ENCODE assay signal across 15 mouse cellular contexts in genomic region chr4:107442891-107443483, GRCm38 (mm10). TPM values are rescaled to one million over a fixed set of nuclear protein-coding genes. Genes with fewer than 3 reads are reported as not detected.
DNase-seq lines count a peak whose midpoint lies in the region; ATAC-seq and TF ChIP-seq lines count a peak whose summit lies in the region.
"Had no signal": no experiment of that assay in that cellular context is flagged by ENCODE, and none has a peak within 500 bp of the region (broad histone marks: within the 10 kb centered on the region; RNA-seq: fewer than 3 reads in every experiment).

No protein-coding gene starts in this region.

- 28% methylated on average over 16 of the region's 16 CpGs for WGBS in kidney, adult 2 months
- WGBS in embryonic facial prominence, embryonic 13.5 days: 15% methylated on average over 16 of the region's 16 CpGs
- WGBS in kidney, embryonic 15.5 days: 22% methylated on average over 16 of the region's 16 CpGs
- WGBS in lung, postnatal 0 days: 48% methylated on average over 16 of the region's 16 CpGs
- 38% methylated on average over 16 of the region's 16 CpGs for WGBS in hindbrain, embryonic 12.5 days

- H3K36me3 ChIP-seq in kidney, adult 2 months (ENCODE audit: control insufficient read depth, insufficient read depth, low read length): no peaks in the 10 kb centered on the region
- H3K36me3 ChIP-seq in embryonic facial prominence, embryonic 13.5 days: no peaks in the 10 kb centered on the region; the same call in 1 of the 2 replicates
- no peaks in the 10 kb centered on the region for H3K36me3 ChIP-seq in kidney, embryonic 15.5 days
- H3K36me3 ChIP-seq in lung, postnatal 0 days (ENCODE audit: insufficient read depth, low read length): no peaks in the 10 kb centered on the region
- H3K36me3 ChIP-seq in hindbrain, embryonic 12.5 days: no peaks in the 10 kb centered on the region
- H3K36me3 ChIP-seq: heart, embryonic 15.5 days; hindbrain, embryonic 13.5 days; neural tube, embryonic 13.5 days had no signal

- DNase-seq in kidney, adult 2 months: peak; percentile 61
- DNase-seq in kidney, adult 11 months: no peak
- DNase-seq in retina, embryonic 14.5 days (ENCODE audit: low spot score): peak; percentile 47
- no peak for DNase-seq in lung, postnatal 0 days (ENCODE audit: low spot score)
- DNase-seq: cerebellum, adult 18-20 months; lung, adult 18-20 months; thymus, postnatal 25 days had no signal

- no peak for ATAC-seq in embryonic facial prominence, embryonic 13.5 days (ENCODE audit: insufficient number of reproducible peaks, insufficient read depth, low FRiP score, low TSS enrichment, low read depth)
- no peak for ATAC-seq in kidney, embryonic 15.5 days (replicated peaks; ENCODE audit: low FRiP score)
- no peak for ATAC-seq in lung, postnatal 0 days
- no peak for ATAC-seq in hindbrain, embryonic 12.5 days (ENCODE audit: low FRiP score)
- ATAC-seq: forebrain, embryonic 16.5 days had no signal

- H3K4me2 ChIP-seq in embryonic facial prominence, embryonic 13.5 days: peak overlapping the region; percentile 92
- peak overlapping the region; percentile 48 for H3K4me2 ChIP-seq in kidney, embryonic 15.5 days
- no peak overlapping the region for H3K4me2 ChIP-seq in lung, postnatal 0 days (replicated peaks; ENCODE audit: low read depth, low read length)
- H3K4me2 ChIP-seq in hindbrain, embryonic 12.5 days (replicated peaks): no peak overlapping the region; the same call in 1 of the 2 replicates
- H3K4me2 ChIP-seq: heart, embryonic 15.5 days; hindbrain, embryonic 13.5 days; neural tube, embryonic 13.5 days had no signal

- no peak overlapping the region for H3K4me3 ChIP-seq in kidney, adult 2 months (ENCODE audit: insufficient read depth, low read depth, low read length)
- H3K4me3 ChIP-seq in embryonic facial prominence, embryonic 13.5 days: peak overlapping the region; percentile 23
- peak overlapping the region; percentile 24; the same call in 1 of the 2 replicates for H3K4me3 ChIP-seq in kidney, embryonic 15.5 days (replicated peaks)
- no peak overlapping the region for H3K4me3 ChIP-seq in lung, postnatal 0 days (ENCODE audit: low read depth, low read length)
- H3K4me3 ChIP-seq in hindbrain, embryonic 12.5 days: no peak overlapping the region
- H3K4me3 ChIP-seq: heart, embryonic 15.5 days; hindbrain, embryonic 13.5 days; megakaryocyte, embryonic 14.5 days; neural tube, embryonic 13.5 days had no signal

- H3K9ac ChIP-seq in embryonic facial prominence, embryonic 13.5 days: peak overlapping the region; percentile 59
- no peak overlapping the region for H3K9ac ChIP-seq in kidney, embryonic 15.5 days
- no peak overlapping the region for H3K9ac ChIP-seq in lung, postnatal 0 days (replicated peaks; ENCODE audit: low read depth)
- no peak overlapping the region for H3K9ac ChIP-seq in hindbrain, embryonic 12.5 days
- H3K9ac ChIP-seq: heart, embryonic 15.5 days; hindbrain, embryonic 13.5 days; neural tube, embryonic 13.5 days had no signal

- no peak for TF ChIP-seq CTCF in kidney, adult 2 months (conservative IDR thresholded peaks at IDR 0.05; ENCODE audit: insufficient read depth, insufficient read length, low read depth, low read length)
- TF ChIP-seq CTCF in lung, postnatal 0 days (IDR thresholded peaks at IDR 0.05): no peak

- peaks cover 14% of the 10 kb centered on the region; the same call in 1 of the 2 replicates for H3K4me1 ChIP-seq in kidney, adult 2 months (ENCODE audit: control insufficient read depth, insufficient read depth, low read length)
- peaks cover 65% of the 10 kb centered on the region for H3K4me1 ChIP-seq in embryonic facial prominence, embryonic 13.5 days
- H3K4me1 ChIP-seq in kidney, embryonic 15.5 days: peaks cover 52% of the 10 kb centered on the region
- H3K4me1 ChIP-seq in lung, postnatal 0 days (ENCODE audit: insufficient read depth, low read depth, low read length): no peaks in the 10 kb centered on the region
- H3K4me1 ChIP-seq in hindbrain, embryonic 12.5 days: peaks cover 7% of the 10 kb centered on the region; the same call in 1 of the 2 replicates

- no peaks in the 10 kb centered on the region for H3K27me3 ChIP-seq in kidney, adult 2 months (replicated peaks; ENCODE audit: control insufficient read depth, insufficient read depth, low read length)
- peaks cover 26% of the 10 kb centered on the region for H3K27me3 ChIP-seq in embryonic facial prominence, embryonic 13.5 days
- H3K27me3 ChIP-seq in kidney, embryonic 15.5 days: peaks cover 90% of the 10 kb centered on the region
- H3K27me3 ChIP-seq in lung, postnatal 0 days (replicated peaks; ENCODE audit: insufficient read depth, low read length): no peaks in the 10 kb centered on the region
- peaks cover 41% of the 10 kb centered on the region for H3K27me3 ChIP-seq in hindbrain, embryonic 12.5 days

- H3K27ac ChIP-seq in kidney, adult 2 months (ENCODE audit: insufficient read depth, low read depth, low read length): peak overlapping the region; percentile 60
- peak overlapping the region; percentile 73 for H3K27ac ChIP-seq in embryonic facial prominence, embryonic 13.5 days
- no peak overlapping the region for H3K27ac ChIP-seq in kidney, embryonic 15.5 days
- H3K27ac ChIP-seq in lung, postnatal 0 days (ENCODE audit: low read length): no peak overlapping the region
- H3K27ac ChIP-seq in hindbrain, embryonic 12.5 days: no peak overlapping the region
- H3K27ac ChIP-seq: heart, embryonic 15.5 days; hindbrain, embryonic 13.5 days; neural tube, embryonic 13.5 days had no signal

- no peak for TF ChIP-seq POLR2A in kidney, adult 2 months (IDR thresholded peaks at IDR 0.05; ENCODE audit: low read depth, low read length)

- no peak for TF ChIP-seq EP300 in lung, postnatal 0 days (IDR thresholded peaks at IDR 0.05)

- H3K9me3 ChIP-seq in embryonic facial prominence, embryonic 13.5 days: no peaks in the 10 kb centered on the region
- 0 out of 2 replicates have a peak, but pooled peaks cover 4% of the 10 kb centered on the region for H3K9me3 ChIP-seq in kidney, embryonic 15.5 days (replicated peaks)
- no peaks in the 10 kb centered on the region for H3K9me3 ChIP-seq in lung, postnatal 0 days (ENCODE audit: low read length)
- no peaks in the 10 kb centered on the region for H3K9me3 ChIP-seq in hindbrain, embryonic 12.5 days (replicated peaks)
- H3K9me3 ChIP-seq: heart, embryonic 15.5 days; hindbrain, embryonic 13.5 days; neural tube, embryonic 13.5 days had no signal

RNA-seq across cellular contexts. Expression of gene Glis1, which starts 8.6 kb away (rescaled TPM):
- polyA plus RNA-seq in kidney, adult 2 months (2012; rRNA removed): 15.2 and 19.7 TPM in 2 replicates
- polyA plus RNA-seq in embryonic facial prominence, embryonic 13.5 days (2015; fragmentation: Nextera tagmentation; extraction: Ambion mirVana): 55.8 and 60.4 TPM in 2 replicates
- 5.0 and 6.4 TPM in 2 replicates for polyA plus RNA-seq in kidney, embryonic 15.5 days (2015; fragmentation: Nextera tagmentation; extraction: Ambion mirVana)
- 0.52 and 0.76 TPM in 2 replicates for polyA plus RNA-seq in lung, postnatal 0 days (2015; fragmentation: Nextera tagmentation; extraction: Ambion mirVana)
- polyA plus RNA-seq in hindbrain, embryonic 12.5 days (2016; fragmentation: Nextera tagmentation; extraction: Ambion mirVana): 5.9 and 8.9 TPM in 2 replicates

Comparison
In these comparisons a context has a peak if more than half of its experiments do, and no peak if none do; other contexts are left out.
1. DNase-seq: peak in kidney, adult 2 months (single experiment) and retina, embryonic 14.5 days (single experiment); none in kidney, adult 11 months (single experiment) and lung, postnatal 0 days (single experiment).
2. H3K27ac ChIP-seq: peak in kidney, adult 2 months (single experiment) and embryonic facial prominence, embryonic 13.5 days (single experiment); none in kidney, embryonic 15.5 days (single experiment), lung, postnatal 0 days (single experiment) and hindbrain, embryonic 12.5 days (single experiment).
3. H3K4me3 ChIP-seq: peak in embryonic facial prominence, embryonic 13.5 days (single experiment) and kidney, embryonic 15.5 days (single experiment); none in kidney, adult 2 months (single experiment), lung, postnatal 0 days (single experiment) and hindbrain, embryonic 12.5 days (single experiment).
4. H3K4me2 ChIP-seq: peak in embryonic facial prominence, embryonic 13.5 days (single experiment) and kidney, embryonic 15.5 days (single experiment); none in lung, postnatal 0 days (single experiment) and hindbrain, embryonic 12.5 days (single experiment).